Mouse (Mus musculus) testis, adult 2 months (tissue): Measurements from ENCODE around the gene Ntn1.

ENCODE experiments used
- CTCF ChIP-seq: fragments of 200-500 bp; IDR thresholded peaks from 2 replicates; pipeline ENCODE4 v1.5.1; 2012; ENCODE audit warnings: low read depth, mild to moderate bottlenecking, inconsistent platforms, low read length, moderate library complexity; ENCODE audit not compliant: control insufficient read depth, insufficient read depth, insufficient replicate concordance
- POLR2A ChIP-seq: fragments of 200-500 bp; IDR thresholded peaks from 2 replicates; pipeline ENCODE4 v1.6.1; 2012; ENCODE audit warnings: low read depth, mild to moderate bottlenecking, inconsistent platforms, low read length, moderate library complexity; ENCODE audit not compliant: control insufficient read depth

- no peak for TF ChIP-seq CTCF
- TF ChIP-seq POLR2A = no peak
Observed at GRCm38 (mm10) chr11:68201811-68202459, 198.7 kb downstream of the Ntn1 start.
